Mouse (Mus musculus) midbrain, embryonic 13.5 days (tissue): ENCODE measurements around the gene Vsig10l. TPM values are rescaled to one million over a fixed set of nuclear protein-coding genes. Genes with fewer than 3 reads are reported as not detected.
A peak's percentile ranks its signal among the peaks of the same experiment; 100 is the strongest.

Experiments
- ATAC-seq: fragments of 200-750 bp; cut with Nextera tagmentation; 2 replicates; pipeline ENCODE4 v1.8.0; 2017; ENCODE audit warnings: mild to moderate bottlenecking, moderate TSS enrichment, moderate library complexity
- H3K27ac ChIP-seq: fragments of 300-500 bp; sonication (generic); 2 replicates; pipeline ENCODE4 v1.5.1; 2015; ENCODE audit warnings: inconsistent platforms, mild to moderate bottlenecking, moderate library complexity
- H3K27me3 ChIP-seq: fragments of 300-500 bp; sonication (generic); 2 replicates; pipeline ENCODE4 v1.6.1; 2015; ENCODE audit warnings: mild to moderate bottlenecking, inconsistent platforms
- H3K36me3 ChIP-seq: fragments of 300-500 bp; sonication (generic); 2 replicates; pipeline ENCODE4 v1.6.1; 2015; ENCODE audit warnings: mild to moderate bottlenecking, inconsistent platforms
- H3K4me1 ChIP-seq: fragments of 300-500 bp; sonication (generic); replicated peaks from 2 replicates; pipeline ENCODE4 v1.6.1; 2015; ENCODE audit warnings: inconsistent platforms
- H3K4me2 ChIP-seq: fragments of 300-500 bp; sonication (generic); replicated peaks from 2 replicates; pipeline ENCODE4 v1.6.1; 2015; ENCODE audit warnings: moderate library complexity, mild to moderate bottlenecking, inconsistent platforms
- H3K4me3 ChIP-seq: fragments of 300-500 bp; sonication (generic); replicated peaks from 2 replicates; pipeline ENCODE4 v1.5.1; 2015; ENCODE audit warnings: mild to moderate bottlenecking, inconsistent platforms
- H3K9ac ChIP-seq: fragments of 300-500 bp; sonication (generic); replicated peaks from 2 replicates; pipeline ENCODE4 v1.6.1; 2015; ENCODE audit warnings: mild to moderate bottlenecking, inconsistent platforms
- H3K9me3 ChIP-seq: fragments of 300-500 bp; sonication (generic); 2 replicates; pipeline ENCODE4 v1.6.1; 2016; ENCODE audit warnings: mild to moderate bottlenecking, inconsistent platforms
- WGBS: fragments of 180-500 bp; shearing (Covaris S2); methylation state at CpG from one replicate; pipeline ENCODE4 v1.1.7; 2015; 5-methylcytosine and 5-hydroxymethylcytosine counted together
- polyA plus RNA-seq: library from polyadenylated mRNA; unstranded; fragments of >200 nt; fragmentation: Nextera tagmentation; extraction: Ambion mirVana; gene quantifications from 2 replicates; pipeline ENCODE4 v1.2.1, GENCODE M21; 2015

The Vsig10l gene
- polyA plus RNA-seq, 1 experiment from 2014 or later = 7.8 TPM

- no peak for ATAC-seq
- H3K27ac ChIP-seq = no peak overlapping the region
- no peak overlapping the region for H3K9ac ChIP-seq
- H3K36me3 ChIP-seq = no peaks in the 10 kb centered on the region
- no peak overlapping the region for H3K4me3 ChIP-seq
- H3K4me1 ChIP-seq = peaks cover 20% of the 10 kb centered on the region
- H3K27me3 ChIP-seq = peaks cover 3% of the 10 kb centered on the region; the same call in 1 of the 2 replicates
- H3K9me3 ChIP-seq = no peaks in the 10 kb centered on the region
- no peak overlapping the region for H3K4me2 ChIP-seq
- 87% methylated on average over 3 of the region's 3 CpGs for WGBS
These were observed 21.9 kb upstream of the Vsig10l start for GRCm38 (mm10) chr7:43441071-43441470.

GRCm38 (mm10) chr7:43442684-43443083 lies 20.3 kb upstream of the Vsig10l start:
- H3K9ac ChIP-seq = peak overlapping the region; percentile 73
- H3K27ac ChIP-seq = peak overlapping the region; percentile 83
- H3K4me3 ChIP-seq = peak overlapping the region; percentile 55
- WGBS = 11% methylated on average over 9 of the region's 9 CpGs
- peak overlapping the region; percentile 74 for H3K4me2 ChIP-seq
- no peaks in the 10 kb centered on the region for H3K9me3 ChIP-seq
- peaks cover 3% of the 10 kb centered on the region; the same call in 1 of the 2 replicates for H3K27me3 ChIP-seq
- ATAC-seq = no peak
- no peaks in the 10 kb centered on the region for H3K36me3 ChIP-seq
- peaks cover 20% of the 10 kb centered on the region for H3K4me1 ChIP-seq

DNA sequence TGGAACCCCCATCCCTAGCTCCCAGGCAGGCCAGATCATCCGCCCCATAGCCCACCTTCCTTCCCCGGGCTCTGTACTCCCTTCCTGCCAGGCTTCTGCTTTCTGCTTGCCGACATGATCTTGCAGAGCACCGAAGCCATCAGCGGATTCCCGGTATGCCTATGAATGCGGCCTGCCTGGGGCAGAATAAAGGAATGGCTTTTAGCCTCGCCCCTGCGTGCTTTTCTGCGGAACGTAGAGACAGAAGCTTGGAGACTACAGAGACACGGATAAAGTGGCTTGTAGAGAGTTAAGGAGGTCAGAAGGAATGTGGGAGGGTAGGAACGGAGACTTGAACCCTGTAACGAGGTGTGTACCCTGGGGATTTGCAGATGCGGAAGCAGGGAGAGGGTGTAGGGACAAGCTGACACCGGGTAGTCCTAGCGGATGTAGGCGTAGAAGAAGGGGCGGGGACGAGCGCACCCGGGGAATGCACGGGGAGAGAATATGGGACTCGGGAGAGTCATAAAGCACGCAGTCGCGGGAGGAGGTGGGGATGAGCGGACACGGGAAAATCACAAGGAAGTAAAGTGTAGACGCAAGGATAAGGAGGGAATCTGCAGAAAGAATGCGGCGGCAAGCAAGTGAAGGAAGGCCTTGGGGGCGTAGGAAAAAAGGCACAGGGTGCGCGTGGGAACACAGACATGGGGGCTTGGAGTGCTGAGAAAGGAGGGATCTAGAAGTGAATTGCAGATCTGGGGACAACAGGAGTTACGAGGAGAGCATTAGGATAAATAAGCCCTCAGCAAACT lies 19.6 kb upstream of the Vsig10l start:
- peaks cover 3% of the 10 kb centered on the region; the same call in 1 of the 2 replicates for H3K27me3 ChIP-seq
- no peaks in the 10 kb centered on the region for H3K9me3 ChIP-seq
- peak overlapping the region; percentile 73 for H3K9ac ChIP-seq
- peak overlapping the region; percentile 74 for H3K4me2 ChIP-seq
- peaks cover 20% of the 10 kb centered on the region for H3K4me1 ChIP-seq
- peak overlapping the region; percentile 55 for H3K4me3 ChIP-seq
- peak overlapping the region; percentile 83 for H3K27ac ChIP-seq
- ATAC-seq = peak; percentile 81
- H3K36me3 ChIP-seq = no peaks in the 10 kb centered on the region
- under 1% methylated on average over 36 of the region's 36 CpGs for WGBS

GRCm38 (mm10) chr7:43443917-43444293 lies 19.0 kb upstream of the Vsig10l start, which contains the start of the genes Etfb and Gm45233:
Gene Etfb, plus strand, starts transcription at chr7:43444083.
Gene Gm45233, plus strand, starts transcription at chr7:43444128.
- H3K9me3 ChIP-seq = no peaks in the 10 kb centered on the region
- H3K4me2 ChIP-seq = peak within 1 kb of the TSS; percentile 74
- H3K27ac ChIP-seq = peak within 1 kb of the TSS; percentile 83
- peaks cover 20% of the 10 kb centered on the region for H3K4me1 ChIP-seq
- under 1% methylated on average over 27 of the region's 27 CpGs for WGBS
- peaks cover 3% of the 10 kb centered on the region; the same call in 1 of the 2 replicates for H3K27me3 ChIP-seq
- peak within 1 kb of the TSS; percentile 73 for H3K9ac ChIP-seq
- no peaks in the 10 kb centered on the region for H3K36me3 ChIP-seq
- peak; percentile 96 for ATAC-seq
- H3K4me3 ChIP-seq = peak within 1 kb of the TSS; percentile 55

- WGBS = 94% methylated on average over 4 of the region's 4 CpGs
- H3K9ac ChIP-seq = no peak overlapping the region
- no peaks in the 10 kb centered on the region for H3K9me3 ChIP-seq
- H3K27me3 ChIP-seq = no peaks in the 10 kb centered on the region
- peaks cover 15% of the 10 kb centered on the region for H3K4me1 ChIP-seq
- H3K27ac ChIP-seq = no peak overlapping the region
- H3K4me2 ChIP-seq = no peak overlapping the region
- peaks cover 3% of the 10 kb centered on the region for H3K36me3 ChIP-seq
- no peak for ATAC-seq
- no peak overlapping the region for H3K4me3 ChIP-seq
These were observed 15.2 kb upstream of the Vsig10l start for GRCm38 (mm10) chr7:43447801-43448200.

DNA sequence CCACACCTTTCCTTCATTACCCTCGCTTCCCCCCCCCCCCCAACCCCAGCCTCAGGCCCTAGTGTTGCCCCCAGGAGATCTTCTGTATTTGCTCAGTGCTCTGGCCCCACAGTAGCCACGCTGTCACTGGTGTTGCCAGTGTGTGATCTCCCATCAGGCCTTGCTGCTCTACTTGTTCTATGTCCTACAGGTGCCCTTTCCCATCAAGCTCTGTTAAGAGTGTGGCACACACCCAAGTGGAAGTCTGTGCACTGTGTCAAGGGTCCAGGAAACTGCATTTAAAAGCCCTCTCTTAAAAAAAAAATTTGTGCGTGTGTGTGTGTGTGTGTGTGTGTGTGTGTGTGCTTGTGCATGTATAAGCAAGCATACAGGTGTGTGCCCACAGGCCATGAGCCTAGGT lies 14.7 kb upstream of the Vsig10l start:
- no peak for ATAC-seq
- 93% methylated on average over 2 of the region's 3 CpGs for WGBS
- no peaks in the 10 kb centered on the region for H3K9me3 ChIP-seq
- H3K4me1 ChIP-seq = peaks cover 11% of the 10 kb centered on the region
- peaks cover 7% of the 10 kb centered on the region for H3K36me3 ChIP-seq
- H3K27ac ChIP-seq = no peak overlapping the region
- no peak overlapping the region for H3K9ac ChIP-seq
- H3K4me3 ChIP-seq = no peak overlapping the region
- H3K27me3 ChIP-seq = no peaks in the 10 kb centered on the region
- no peak overlapping the region for H3K4me2 ChIP-seq

DNA sequence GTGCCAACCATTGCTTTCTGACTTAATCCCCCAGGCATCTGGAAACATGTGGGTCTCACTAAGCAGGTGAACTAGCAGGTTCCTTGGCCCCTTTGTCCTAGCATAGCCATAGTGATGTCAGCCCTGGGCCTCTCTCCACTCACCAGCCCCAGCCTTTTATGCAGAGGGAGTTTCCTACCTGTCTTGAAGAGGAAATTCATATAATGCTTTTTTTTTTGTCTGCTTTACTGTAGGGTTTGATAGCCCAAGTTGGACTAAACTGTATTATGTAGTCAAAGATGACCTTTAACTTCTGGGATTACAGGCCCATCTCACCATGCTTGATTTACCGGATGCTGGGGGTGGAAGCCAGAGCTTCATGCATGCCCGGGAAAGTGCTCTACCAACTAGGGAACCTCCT lies 13.1 kb upstream of the Vsig10l start:
- Histone ChIP-seq H3K27me3 (no peaks in the 10 kb centered on the region), H3K9ac (no peak overlapping the region), H3K4me1 (peaks cover 4% of the 10 kb centered on the region), H3K27ac (no peak overlapping the region), H3K4me3 (no peak overlapping the region), H3K9me3 (no peaks in the 10 kb centered on the region), H3K4me2 (no peak overlapping the region), H3K36me3 (peaks cover 23% of the 10 kb centered on the region)
- WGBS = 94% methylated on average over 2 of the region's 2 CpGs
- ATAC-seq = no peak

DNA sequence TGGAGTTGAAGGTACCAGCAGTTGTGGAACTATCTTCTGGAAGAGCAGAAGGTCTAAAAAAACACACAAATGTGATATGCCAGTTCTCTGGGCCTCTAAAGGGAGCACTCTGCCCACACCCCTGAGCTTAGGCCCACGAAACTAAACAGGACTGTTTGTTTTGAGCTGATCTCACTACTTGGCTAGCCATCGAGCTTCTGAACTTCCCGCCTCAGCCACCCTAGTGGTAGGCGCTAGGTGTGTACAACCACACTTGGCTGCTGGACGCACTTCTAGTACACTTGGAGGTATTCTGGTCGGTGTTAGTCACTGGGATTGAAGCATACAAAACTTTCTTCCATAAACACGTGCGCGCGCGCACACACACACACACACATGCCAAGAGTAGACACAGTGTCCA lies 11.2 kb upstream of the Vsig10l start:
- ATAC-seq = no peak
- 93% methylated on average over 11 of the region's 11 CpGs for WGBS
- Histone ChIP-seq H3K4me2 (no peak overlapping the region), H3K9ac (no peak overlapping the region), H3K27ac (no peak overlapping the region), H3K27me3 (no peaks in the 10 kb centered on the region), H3K36me3 (peaks cover 40% of the 10 kb centered on the region), H3K4me1 (no peaks in the 10 kb centered on the region), H3K9me3 (no peaks in the 10 kb centered on the region), H3K4me3 (no peak overlapping the region)

GRCm38 (mm10) chr7:43452609-43453008 lies 10.3 kb upstream of the Vsig10l start:
- Histone ChIP-seq H3K36me3 (peaks cover 49% of the 10 kb centered on the region), H3K9ac (no peak overlapping the region), H3K4me2 (no peak overlapping the region), H3K27ac (no peak overlapping the region), H3K4me1 (no peaks in the 10 kb centered on the region), H3K27me3 (no peaks in the 10 kb centered on the region), H3K4me3 (no peak overlapping the region), H3K9me3 (no peaks in the 10 kb centered on the region)
- ATAC-seq = peak; percentile 39; the same call in 1 of the 2 replicates
- WGBS = 47% methylated on average over 4 of the region's 4 CpGs

GRCm38 (mm10) chr7:43453599-43454355 lies 9.2 kb upstream of the Vsig10l start:
- no peak overlapping the region for H3K4me3 ChIP-seq
- ATAC-seq = no peak
- H3K36me3 ChIP-seq = peaks cover 56% of the 10 kb centered on the region
- no peak overlapping the region for H3K27ac ChIP-seq
- no peaks in the 10 kb centered on the region for H3K9me3 ChIP-seq
- H3K4me2 ChIP-seq = no peak overlapping the region
- no peaks in the 10 kb centered on the region for H3K27me3 ChIP-seq
- H3K9ac ChIP-seq = no peak overlapping the region
- 95% methylated on average over 14 of the region's 14 CpGs for WGBS
- H3K4me1 ChIP-seq = no peaks in the 10 kb centered on the region

DNA sequence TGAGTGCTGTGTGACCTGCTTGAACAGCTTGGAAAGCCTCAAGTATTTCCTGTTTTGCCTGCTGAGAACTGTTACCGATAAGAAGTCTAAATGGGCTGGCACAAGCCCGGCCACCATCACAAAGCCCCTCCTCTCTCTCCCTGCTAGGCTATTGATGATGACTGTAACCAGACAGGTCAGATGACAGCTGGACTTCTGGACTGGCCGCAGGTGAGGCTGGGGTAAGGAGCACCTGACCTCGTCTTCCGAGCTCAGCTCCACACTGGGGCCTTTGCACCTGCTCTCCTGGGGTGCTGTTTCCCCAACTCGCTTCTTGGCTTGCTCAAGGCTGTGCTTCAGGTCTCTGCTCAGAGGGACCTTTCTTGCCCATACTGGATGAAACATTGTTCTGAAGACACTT lies 8.6 kb upstream of the Vsig10l start:
- no peak for ATAC-seq
- Histone ChIP-seq H3K4me3 (no peak overlapping the region), H3K4me1 (no peaks in the 10 kb centered on the region), H3K36me3 (peaks cover 56% of the 10 kb centered on the region), H3K9me3 (no peaks in the 10 kb centered on the region), H3K4me2 (no peak overlapping the region), H3K27ac (no peak overlapping the region), H3K9ac (no peak overlapping the region), H3K27me3 (no peaks in the 10 kb centered on the region)
- 93% methylated on average over 6 of the region's 6 CpGs for WGBS

DNA sequence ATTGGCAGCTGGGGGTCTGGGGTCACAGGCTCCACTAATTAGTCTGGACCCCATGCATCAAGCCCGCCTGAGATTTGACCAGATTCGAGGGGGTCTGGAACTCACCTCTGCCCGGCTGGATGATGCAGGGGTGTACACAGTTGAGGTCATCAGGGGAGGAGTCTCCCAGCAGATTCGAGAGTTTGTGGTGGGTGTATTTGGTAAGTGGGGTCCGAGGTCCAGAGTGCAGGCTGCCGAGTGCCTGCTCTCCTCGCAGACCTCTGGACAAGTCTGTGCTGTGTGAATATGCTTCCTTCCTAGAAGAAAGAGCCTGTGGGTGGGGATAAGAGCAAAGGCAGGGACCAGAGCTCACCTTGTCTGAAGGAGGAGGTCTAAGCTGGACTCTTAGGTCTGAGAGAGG lies 1.0 kb downstream of the Vsig10l start:
- Histone ChIP-seq H3K9me3 (no peaks in the 10 kb centered on the region), H3K9ac (no peak overlapping the region), H3K4me2 (no peak overlapping the region), H3K36me3 (no peaks in the 10 kb centered on the region), H3K4me3 (no peak overlapping the region), H3K4me1 (peaks cover 18% of the 10 kb centered on the region), H3K27me3 (peaks cover 24% of the 10 kb centered on the region), H3K27ac (no peak overlapping the region)
- 84% methylated on average over 7 of the region's 7 CpGs for WGBS
- no peak for ATAC-seq
